ENCODE assay signal across 32 mouse cellular contexts in the genomic region with DNA sequence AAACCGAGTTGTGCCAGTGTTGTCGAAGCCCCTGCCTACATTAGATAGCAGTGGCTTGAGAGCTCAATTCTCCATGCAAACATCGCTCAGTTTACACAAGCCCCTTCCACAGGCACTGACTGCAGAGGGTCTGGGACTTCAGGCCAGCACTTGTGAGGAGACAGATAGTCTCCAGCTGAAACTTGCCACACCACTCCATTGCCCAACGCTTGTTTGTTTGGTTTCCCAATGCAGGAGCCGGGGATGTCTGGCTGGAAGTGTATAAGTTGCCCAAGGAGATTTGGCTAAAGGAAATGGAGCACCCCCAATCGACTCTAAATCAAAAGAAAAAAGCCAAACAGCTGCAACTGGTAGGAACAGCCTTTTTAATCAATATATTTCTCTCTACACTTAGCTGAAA. TPM values are rescaled to one million over a fixed set of nuclear protein-coding genes. Genes with fewer than 3 reads are reported as not detected.
DNase-seq lines count a peak whose midpoint lies in the region; ATAC-seq and TF ChIP-seq lines count a peak whose summit lies in the region.
"Had no signal": no experiment of that assay in that cellular context is flagged by ENCODE, and none has a peak within 500 bp of the region (broad histone marks: within the 10 kb centered on the region; RNA-seq: fewer than 3 reads in every experiment).

No protein-coding gene starts in this region.

- H3K36me3 ChIP-seq in liver, adult 2 months (ENCODE audit: control insufficient read depth, insufficient read depth, low read length), result no peaks in the 10 kb centered on the region
- H3K36me3 ChIP-seq in lung, embryonic 16.5 days (ENCODE audit: control insufficient read depth, insufficient read depth, low read length), result no peaks in the 10 kb centered on the region
- H3K36me3 ChIP-seq: embryonic facial prominence, embryonic 13.5 days; heart, embryonic 15.5 days; hindbrain, embryonic 13.5 days; limb, embryonic 12.5 days; midbrain, embryonic 13.5 days had no signal

- no peak overlapping the region for H3K4me3 ChIP-seq in liver, adult 2 months (ENCODE audit: insufficient read depth, low read depth, low read length)
- no peak overlapping the region for H3K4me3 ChIP-seq in lung, embryonic 16.5 days (ENCODE audit: low read length)
- H3K4me3 ChIP-seq: embryonic facial prominence, embryonic 13.5 days; erythroblast, embryonic 14.5 days; forebrain, embryonic 13.5 days; heart, embryonic 15.5 days; hindbrain, embryonic 13.5 days; layer of hippocampus, adult 2 months; limb, embryonic 12.5 days; midbrain, embryonic 13.5 days had no signal

- DNase-seq in liver, adult 2 months (ENCODE audit: extremely low read depth, low read depth, low spot score), result peak; percentile 96
- DNase-seq in liver, result no peak
- DNase-seq in adrenal gland, postnatal 36 days, result peak; percentile 51 to 72
- DNase-seq in lung, postnatal 4 days, result peak; percentile 54 to 70
- DNase-seq in cerebellum, postnatal 25 days, result no peak
- no peak for DNase-seq in kidney, adult 11 months
- DNase-seq: cerebellum, adult 2 months; cerebellum, postnatal 36 days; embryo, embryonic 11 days; heart, postnatal 36 days; kidney, adult 2 months; kidney, postnatal 14 days; layer of hippocampus, postnatal 36 days; right cerebral cortex, postnatal 14 days; thymus, postnatal 14 days had no signal

- 9% methylated on average over 6 of the region's 6 CpGs for WGBS in liver, adult 2 months
- 26% methylated on average over 6 of the region's 6 CpGs for WGBS in lung, embryonic 16.5 days

- no peaks in the 10 kb centered on the region for H3K79me2 ChIP-seq in liver, adult 2 months (ENCODE audit: control insufficient read depth, insufficient read depth, low read length)

- H3K27me3 ChIP-seq in liver, adult 2 months (ENCODE audit: control insufficient read depth, insufficient read depth, low read length), result no peaks in the 10 kb centered on the region
- no peaks in the 10 kb centered on the region for H3K27me3 ChIP-seq in lung, embryonic 16.5 days (ENCODE audit: control insufficient read depth, insufficient read depth, low read depth, low read length)
- H3K27me3 ChIP-seq: embryonic facial prominence, embryonic 13.5 days; forebrain, embryonic 13.5 days; heart, embryonic 15.5 days; hindbrain, embryonic 13.5 days; midbrain, embryonic 13.5 days; Patski had no signal

- ATAC-seq in lung, embryonic 16.5 days (ENCODE audit: low read depth), result peak; percentile 67; the same call in 1 of the 2 replicates
- ATAC-seq: forebrain, embryonic 13.5 days; inflammation-experienced regulatory T-cells, adult 6 months; midbrain, embryonic 13.5 days; Patski had no signal

- H3K9ac ChIP-seq in liver, adult 2 months (ENCODE audit: low read depth, low read length), result no peak overlapping the region
- no peak overlapping the region for H3K9ac ChIP-seq in lung, embryonic 16.5 days (ENCODE audit: low read length)
- H3K9ac ChIP-seq: embryonic facial prominence, embryonic 13.5 days; forebrain, embryonic 13.5 days; heart, embryonic 15.5 days; hindbrain, embryonic 13.5 days; limb, embryonic 12.5 days; liver, embryonic 14.5 days; midbrain, embryonic 13.5 days had no signal

- H3K4me2 ChIP-seq in lung, embryonic 16.5 days (ENCODE audit: low read depth, low read length), result no peak overlapping the region
- H3K4me2 ChIP-seq: embryonic facial prominence, embryonic 13.5 days; forebrain, embryonic 13.5 days; heart, embryonic 15.5 days; hindbrain, embryonic 13.5 days; limb, embryonic 12.5 days; midbrain, embryonic 13.5 days had no signal

- H3K4me1 ChIP-seq in liver, adult 2 months (ENCODE audit: control insufficient read depth, insufficient read depth, low read length), result peaks cover 1% of the 10 kb centered on the region; the same call in 1 of the 2 replicates
- H3K4me1 ChIP-seq in lung, embryonic 16.5 days (replicated peaks; ENCODE audit: control insufficient read depth, insufficient read depth, low read length), result peaks cover 2% of the 10 kb centered on the region; the same call in 1 of the 2 replicates
- H3K4me1 ChIP-seq: embryonic facial prominence, embryonic 13.5 days; forebrain, embryonic 13.5 days; heart, embryonic 15.5 days; hindbrain, embryonic 13.5 days; limb, embryonic 12.5 days; midbrain, embryonic 13.5 days had no signal

- TF ChIP-seq POLR2A in liver, adult 2 months (IDR thresholded peaks at IDR 0.05; ENCODE audit: extremely low read depth, insufficient read depth, low read length), result no peak

- peak overlapping the region; percentile 97 for H3K27ac ChIP-seq in liver, adult 2 months (replicated peaks; ENCODE audit: insufficient read depth, low read depth, low read length)
- no peak overlapping the region for H3K27ac ChIP-seq in lung, embryonic 16.5 days (ENCODE audit: low read length)
- H3K27ac ChIP-seq: embryonic facial prominence, embryonic 13.5 days; forebrain, embryonic 13.5 days; heart, embryonic 15.5 days; hindbrain, embryonic 13.5 days; layer of hippocampus, adult 2 months; limb, embryonic 12.5 days; liver, embryonic 14.5 days; midbrain, embryonic 13.5 days had no signal

- no peak for TF ChIP-seq CTCF in liver, adult 2 months (IDR thresholded peaks at IDR 0.05; ENCODE audit: low read depth, low read length)

- no peaks in the 10 kb centered on the region for H3K9me3 ChIP-seq in lung, embryonic 16.5 days (ENCODE audit: control insufficient read depth, low read length)
- H3K9me3 ChIP-seq: embryonic facial prominence, embryonic 13.5 days; forebrain, embryonic 13.5 days; heart, embryonic 15.5 days; hindbrain, embryonic 13.5 days; limb, embryonic 12.5 days; midbrain, embryonic 13.5 days had no signal

RNA-seq across cellular contexts. Expression of a gene that starts 15.2 kb away (rescaled TPM):
- total RNA-seq in liver, adult 2 months (2014; rRNA removed), result 0.74 and 0.81 TPM in 2 replicates
- 0.10 and 0.21 TPM in 2 replicates for polyA plus RNA-seq in liver, adult 2 months (2012; rRNA removed)
- total RNA-seq in adrenal gland, postnatal 36 days (2021), result 1 to 10 TPM; 1.6 to 2.0 TPM
- polyA plus RNA-seq in lung, embryonic 16.5 days (2015; fragmentation: Nextera tagmentation; extraction: Ambion mirVana), result 0.88 and 1.7 TPM in 2 replicates
- total RNA-seq: left cerebral cortex, postnatal 14 days; megakaryocyte progenitor cell, adult 5-6 weeks had no signal
- polyA plus RNA-seq: erythroblast, embryonic 14.5 days; spleen, adult 2 months had no signal

RNA-seq across cellular contexts. Expression of a gene that starts 15.2 kb away (rescaled TPM):
- 17.2 and 18.1 TPM in 2 replicates for total RNA-seq in liver, adult 2 months (2014; rRNA removed)
- 40.3 and 43.8 TPM in 2 replicates for polyA plus RNA-seq in liver, adult 2 months (2012; rRNA removed)
- 10 to 100 TPM; 49.2 to 49.3 TPM for total RNA-seq in adrenal gland, postnatal 36 days (2021)
- polyA plus RNA-seq in lung, embryonic 16.5 days (2015; fragmentation: Nextera tagmentation; extraction: Ambion mirVana), result 10.0 and 14.5 TPM in 2 replicates
- polyA plus RNA-seq: erythroblast, embryonic 14.5 days had no signal

RNA-seq across cellular contexts. Expression of a gene that starts 25.5 kb away (rescaled TPM):
- 0.60 and 0.74 TPM in 2 replicates for total RNA-seq in liver, adult 2 months (2014; rRNA removed)
- not detected in 2 replicates for polyA plus RNA-seq in liver, adult 2 months (2012; rRNA removed)
- total RNA-seq in adrenal gland, postnatal 36 days (2021), result 100 to 1,000 TPM; 500 to 527 TPM
- polyA plus RNA-seq in lung, embryonic 16.5 days (2015; fragmentation: Nextera tagmentation; extraction: Ambion mirVana), result 0.21 TPM in 1 of 2 replicates, not detected in the other
- total RNA-seq: left cerebral cortex, postnatal 14 days; megakaryocyte progenitor cell, adult 5-6 weeks had no signal
- polyA plus RNA-seq: embryonic facial prominence, embryonic 13.5 days; erythroblast, embryonic 14.5 days; heart, embryonic 15.5 days; limb, embryonic 12.5 days; liver, embryonic 14.5 days; midbrain, embryonic 13.5 days; neural tube, embryonic 11.5 days had no signal

RNA-seq across cellular contexts. Expression of a gene that starts 35.4 kb away (rescaled TPM):
- 0.18 and 0.20 TPM in 2 replicates for total RNA-seq in liver, adult 2 months (2014; rRNA removed)
- polyA plus RNA-seq in liver, adult 2 months (2012; rRNA removed), result not detected in 2 replicates
- not detected for total RNA-seq in adrenal gland, postnatal 36 days (2021)
- 0.21 TPM in 1 of 2 replicates, not detected in the other for polyA plus RNA-seq in lung, embryonic 16.5 days (2015; fragmentation: Nextera tagmentation; extraction: Ambion mirVana)
- total RNA-seq: gastrocnemius, adult 18-20 months; heart, postnatal 36 days; megakaryocyte progenitor cell, adult 5-6 weeks had no signal
- polyA plus RNA-seq: cerebellum, adult 2 months; embryonic facial prominence, embryonic 13.5 days; forebrain, embryonic 13.5 days; heart, embryonic 15.5 days; hindbrain, embryonic 13.5 days; inflammation-experienced regulatory T-cells, adult 6 months; kidney, adult 2 months; limb, embryonic 12.5 days; midbrain, embryonic 13.5 days; neural tube, embryonic 11.5 days; Patski; spleen, adult 2 months had no signal

RNA-seq across cellular contexts. Expression of a gene that starts 42.7 kb away (rescaled TPM):
- total RNA-seq in liver, adult 2 months (2014; rRNA removed), result 0.20 and 0.37 TPM in 2 replicates
- polyA plus RNA-seq in liver, adult 2 months (2012; rRNA removed), result 0.21 TPM in 2 replicates
- 1 to 10 TPM; 4.1 TPM for total RNA-seq in adrenal gland, postnatal 36 days (2021)
- polyA plus RNA-seq in lung, embryonic 16.5 days (2015; fragmentation: Nextera tagmentation; extraction: Ambion mirVana), result 3.2 and 3.7 TPM in 2 replicates

Comparison
In these comparisons a context has a peak if more than half of its experiments do, and no peak if none do; other contexts are left out.
1. DNase-seq: peak in liver, adult 2 months (single experiment), adrenal gland, postnatal 36 days (2 of 2) and lung, postnatal 4 days (2 of 2); none in liver (single experiment), cerebellum, postnatal 25 days (0 of 2) and kidney, adult 11 months (single experiment).
2. RNA of a gene that starts 25.5 kb away (total RNA-seq): 500 to 527 TPM in adrenal gland, postnatal 36 days; 0.60 to 0.74 TPM in liver, adult 2 months; every median in the first group is over 100 times any median in the second.